Mouse (Mus musculus) 416B (cell line): Measurements from ENCODE around the gene Zfp507.
A peak's percentile ranks its signal among the peaks of the same experiment; 100 is the strongest.

Source experiments
- DNase-seq: peaks from one replicate; pipeline ENCODE4 v3.0.0; 2011; ENCODE audit warnings: low read depth

The Zfp507 gene

GRCm38 (mm10) chr7:35782252-35782651, 20.6 kb downstream of the Zfp507 start:
- no peak for DNase-seq

GRCm38 (mm10) chr7:35774127-35774526, 28.7 kb downstream of the Zfp507 start:
- no peak for DNase-seq

GRCm38 (mm10) chr7:35772347-35772746, 30.5 kb downstream of the Zfp507 start:
- DNase-seq = no peak

- no peak for DNase-seq
Observed at GRCm38 (mm10) chr7:35771106-35771505, 31.7 kb downstream of the Zfp507 start.

- no peak for DNase-seq
Observed at GRCm38 (mm10) chr7:35770122-35770521, 32.7 kb downstream of the Zfp507 start.

- DNase-seq = no peak
Observed at GRCm38 (mm10) chr7:35764461-35764860, 38.3 kb downstream of the Zfp507 start.

- no peak for DNase-seq
Observed at GRCm38 (mm10) chr7:35761801-35762200, 41.0 kb downstream of the Zfp507 start.

GRCm38 (mm10) chr7:35759602-35760001, 43.2 kb downstream of the Zfp507 start:
- DNase-seq = peak; percentile 49

GRCm38 (mm10) chr7:35756510-35757440, 46.0 kb downstream of the Zfp507 start:
- peak; percentile 56 for DNase-seq

- no peak for DNase-seq
Observed at GRCm38 (mm10) chr7:35754886-35755168, 48.0 kb downstream of the Zfp507 start.

GRCm38 (mm10) chr7:35754033-35754885, 48.5 kb downstream of the Zfp507 start, which contains the start of gene Dpy19l3:
Gene Dpy19l3 (minus strand): TSS chr7:35754454.
- DNase-seq = peak; percentile 83

GRCm38 (mm10) chr7:35753319-35754032, 49.3 kb downstream of the Zfp507 start:
- DNase-seq = peak; percentile 13

GRCm38 (mm10) chr7:35750873-35751272, 51.9 kb downstream of the Zfp507 start:
- DNase-seq = peak; percentile 21

GRCm38 (mm10) chr7:35747397-35747964, 55.3 kb downstream of the Zfp507 start:
- DNase-seq = no peak

- no peak for DNase-seq
Observed at GRCm38 (mm10) chr7:35746686-35747396, 56.0 kb downstream of the Zfp507 start.

GRCm38 (mm10) chr7:35745281-35745702, 57.5 kb downstream of the Zfp507 start:
- peak; percentile 85 for DNase-seq

GRCm38 (mm10) chr7:35744771-35745170, 58.0 kb downstream of the Zfp507 start:
- DNase-seq = no peak

GRCm38 (mm10) chr7:35742310-35742709, 60.5 kb downstream of the Zfp507 start:
- peak; percentile 47 for DNase-seq

GRCm38 (mm10) chr7:35741858-35742257, 60.9 kb downstream of the Zfp507 start:
- peak; percentile 23 for DNase-seq

- peak; percentile 68 for DNase-seq
Observed at GRCm38 (mm10) chr7:35740489-35741230, 62.1 kb downstream of the Zfp507 start.
